Mouse (Mus musculus) brain, embryonic 14.5 days (tissue): ENCODE results near the gene Rnf220.

Experiments
- CTCF ChIP-seq: fragments of 200-500 bp; IDR thresholded peaks from 2 replicates; pipeline ENCODE4 v1.5.1; 2012; ENCODE audit warnings: inconsistent platforms, mild to moderate bottlenecking, moderate library complexity, borderline replicate concordance; ENCODE audit not compliant: insufficient read depth, insufficient read length; ENCODE audit errors: extremely low read depth
- POLR2A ChIP-seq: fragments of 200-500 bp; IDR thresholded peaks from 2 replicates; pipeline ENCODE4 v1.6.1; 2012; ENCODE audit warnings: mild to moderate bottlenecking, inconsistent platforms, borderline replicate concordance; ENCODE audit not compliant: poor library complexity, insufficient read depth, insufficient read length, severe bottlenecking; ENCODE audit errors: extremely low read depth

- TF ChIP-seq POLR2A = no peak; the same call in 1 of the 2 replicates
- TF ChIP-seq CTCF = no peak
These were observed at the start of gene Rnf220 for GRCm38 (mm10) chr4:117496482-117497165.
